Mouse (Mus musculus): ENCODE measurements around the gene Gm39566. TPM values are rescaled to one million over a fixed set of nuclear protein-coding genes. Genes with fewer than 3 reads are reported as not detected.
"Not testable (repeated sequence)": the region's sequence is repeated elsewhere in the genome, so short reads cannot be mapped to it uniquely, and the experiment has no call there.

Gm39566 gene
- not detected in 2 replicates for polyA plus RNA-seq (2015; fragmentation: Nextera tagmentation; extraction: Ambion mirVana)

DNA sequence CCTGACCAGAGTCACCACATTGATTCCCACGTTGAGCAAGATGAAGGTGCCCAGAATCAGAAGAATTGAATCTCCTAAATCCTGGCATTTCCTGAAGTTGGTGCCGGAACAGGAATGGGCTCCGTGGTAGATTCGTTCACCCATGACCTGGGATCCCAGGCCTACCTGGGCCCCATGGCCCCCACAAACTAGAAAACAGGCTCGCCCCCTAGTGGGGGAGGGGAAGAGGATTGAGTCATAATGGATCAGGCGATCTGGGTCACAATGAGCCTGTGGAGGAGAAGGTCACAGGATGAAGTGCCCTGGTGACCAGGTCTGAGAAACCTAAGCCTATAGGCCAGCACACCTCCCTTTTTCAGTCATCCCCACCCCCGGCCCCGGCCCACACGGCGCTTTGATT is at the start of gene Gm39566:
Gene Gm39566, minus strand, starts transcription at position 144 of the 400 bp plus-strand sequence.
- Histone ChIP-seq H3K9ac (ENCODE audit: low read length) (no peak within 1 kb of the TSS), H3K4me2 (ENCODE audit: low read depth, low read length) (no peak within 1 kb of the TSS), H3K36me3 (ENCODE audit: control insufficient read depth, insufficient read depth) (no peaks in the 10 kb centered on the region), H3K4me3 (ENCODE audit: low read length) (no peak within 1 kb of the TSS), H3K4me1 (ENCODE audit: control insufficient read depth, insufficient read depth, low read length) (no peaks in the 10 kb centered on the region), H3K9me3 (replicated peaks; ENCODE audit: control insufficient read depth, low read length) (0 out of 2 replicates have a peak, but pooled peaks cover 3% of the 10 kb centered on the region), H3K27ac (ENCODE audit: low read length) (no peak within 1 kb of the TSS), H3K27me3 (ENCODE audit: control insufficient read depth, insufficient read depth, low read length) (no peaks in the 10 kb centered on the region; the same call in 1 of the 2 replicates)
- ATAC-seq (replicated peaks; ENCODE audit: extremely low read depth, insufficient read depth, low FRiP score) = no peak
- WGBS = 51% methylated on average over 10 of the region's 10 CpGs

DNA sequence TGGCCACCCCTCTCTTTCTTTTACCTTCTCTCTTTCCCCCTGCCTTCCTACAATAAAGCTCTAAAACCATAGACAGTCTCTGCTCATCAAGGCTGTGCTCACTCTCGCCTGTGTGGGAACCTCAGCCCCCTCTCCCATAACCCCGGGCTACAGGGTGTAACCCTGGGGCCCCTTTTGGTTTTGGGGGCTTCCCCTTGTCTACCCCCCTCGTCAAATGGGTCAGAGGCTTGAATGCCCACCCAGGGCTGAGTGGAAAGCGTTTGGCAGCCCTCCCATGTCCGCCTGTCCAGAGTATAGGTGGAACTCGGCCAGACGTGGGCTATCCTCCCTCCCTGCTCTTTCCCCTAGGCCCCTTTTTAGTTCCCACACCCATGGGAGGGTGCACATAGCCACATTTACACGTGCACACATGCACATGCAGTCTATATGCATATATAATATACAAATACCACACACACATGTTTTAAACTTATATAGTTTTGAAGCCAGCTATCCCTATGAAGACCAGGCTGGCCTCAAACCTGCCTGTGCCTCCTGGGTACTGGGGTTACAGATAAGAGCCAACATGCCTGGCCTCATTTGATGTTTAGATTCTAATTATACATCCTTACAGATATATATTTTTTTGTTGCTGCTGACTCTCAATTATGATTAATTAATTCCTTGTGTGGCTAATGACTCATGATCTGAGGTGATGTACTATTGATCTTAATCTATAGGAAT is 49.2 kb upstream of the Gm39566 start:
- H3K9ac ChIP-seq (ENCODE audit: low read length) = no peak overlapping the region; the same call in 1 of the 2 replicates
- no peak for ATAC-seq (replicated peaks; ENCODE audit: extremely low read depth, insufficient read depth, low FRiP score)

GRCm38 (mm10) chr11:69863729-69864128 is 48.6 kb upstream of the Gm39566 start:
- H3K36me3 ChIP-seq (ENCODE audit: control insufficient read depth, insufficient read depth) = not testable (repeated sequence)

More for the DNA sequence above, 49.2 kb upstream of the Gm39566 start:
- H3K4me3 ChIP-seq (ENCODE audit: low read length) = no peak overlapping the region
- no peaks in the 10 kb centered on the region for H3K9me3 ChIP-seq (replicated peaks; ENCODE audit: control insufficient read depth, low read length)
- peak overlapping the region; percentile 35; the same call in 1 of the 2 replicates for H3K27ac ChIP-seq (ENCODE audit: low read length)
- 38% methylated on average over 8 of the region's 8 CpGs for WGBS
- H3K4me2 ChIP-seq (ENCODE audit: low read depth, low read length) = no peak overlapping the region
- peaks cover 3% of the 10 kb centered on the region for H3K4me1 ChIP-seq (ENCODE audit: control insufficient read depth, insufficient read depth, low read length)
- H3K27me3 ChIP-seq (ENCODE audit: control insufficient read depth, insufficient read depth, low read length) = no peaks in the 10 kb centered on the region
- H3K36me3 ChIP-seq (ENCODE audit: control insufficient read depth, insufficient read depth) = no peaks in the 10 kb centered on the region

GRCm38 (mm10) chr11:69858113-69858998 is 43.3 kb upstream of the Gm39566 start, which contains the start of gene Tnk1:
Tnk1 (minus strand) TSS chr11:69858730.
- Histone ChIP-seq H3K9ac (ENCODE audit: low read length) (no peak within 1 kb of the TSS), H3K4me2 (ENCODE audit: low read depth, low read length) (no peak within 1 kb of the TSS), H3K36me3 (ENCODE audit: control insufficient read depth, insufficient read depth) (no peaks in the 10 kb centered on the region), H3K4me1 (ENCODE audit: control insufficient read depth, insufficient read depth, low read length) (peaks cover 3% of the 10 kb centered on the region), H3K27ac (ENCODE audit: low read length) (no peak within 1 kb of the TSS), H3K4me3 (ENCODE audit: low read length) (no peak within 1 kb of the TSS), H3K27me3 (ENCODE audit: control insufficient read depth, insufficient read depth, low read length) (peaks cover 12% of the 10 kb centered on the region; the same call in 1 of the 2 replicates), H3K9me3 (replicated peaks; ENCODE audit: control insufficient read depth, low read length) (no peaks in the 10 kb centered on the region)
- 25% methylated on average over 30 of the region's 30 CpGs for WGBS
- no peak for ATAC-seq (replicated peaks; ENCODE audit: extremely low read depth, insufficient read depth, low FRiP score)

More at GRCm38 (mm10) chr11:69863729-69864128, 48.6 kb upstream of the Gm39566 start:
- H3K4me3 ChIP-seq (ENCODE audit: low read length); H3K4me2 ChIP-seq (ENCODE audit: low read depth, low read length); H3K27me3 ChIP-seq (ENCODE audit: control insufficient read depth, insufficient read depth, low read length); H3K4me1 ChIP-seq (ENCODE audit: control insufficient read depth, insufficient read depth, low read length); H3K9me3 ChIP-seq (replicated peaks; ENCODE audit: control insufficient read depth, low read length); H3K27ac ChIP-seq (ENCODE audit: low read length); H3K9ac ChIP-seq (ENCODE audit: low read length): not testable (repeated sequence)
- peak; percentile 52 for ATAC-seq (replicated peaks; ENCODE audit: extremely low read depth, insufficient read depth, low FRiP score)
- WGBS = 38% methylated on average over 3 of the region's 3 CpGs

- peaks cover 14% of the 10 kb centered on the region for H3K36me3 ChIP-seq (ENCODE audit: control insufficient read depth, insufficient read depth)
- 19% methylated on average over 16 of the region's 16 CpGs for WGBS
- 0 out of 2 replicates have a peak, but pooled peaks have one; percentile 44 for ATAC-seq (replicated peaks; ENCODE audit: extremely low read depth, insufficient read depth, low FRiP score)
- peaks cover 12% of the 10 kb centered on the region; the same call in 1 of the 2 replicates for H3K27me3 ChIP-seq (ENCODE audit: control insufficient read depth, insufficient read depth, low read length)
- H3K9me3 ChIP-seq (replicated peaks; ENCODE audit: control insufficient read depth, low read length) = no peaks in the 10 kb centered on the region
- H3K27ac ChIP-seq (ENCODE audit: low read length) = no peak overlapping the region
- peaks cover 8% of the 10 kb centered on the region for H3K4me1 ChIP-seq (ENCODE audit: control insufficient read depth, insufficient read depth, low read length)
- H3K4me2 ChIP-seq (ENCODE audit: low read depth, low read length) = no peak overlapping the region
- no peak overlapping the region for H3K9ac ChIP-seq (ENCODE audit: low read length)
- H3K4me3 ChIP-seq (ENCODE audit: low read length) = no peak overlapping the region
Measured at GRCm38 (mm10) chr11:69855347-69855746, 40.2 kb upstream of the Gm39566 start.

- peaks cover 20% of the 10 kb centered on the region for H3K36me3 ChIP-seq (ENCODE audit: control insufficient read depth, insufficient read depth)
- H3K4me1 ChIP-seq (ENCODE audit: control insufficient read depth, insufficient read depth, low read length) = peaks cover 8% of the 10 kb centered on the region
- 80% methylated on average over 10 of the region's 10 CpGs for WGBS
- no peaks in the 10 kb centered on the region for H3K9me3 ChIP-seq (replicated peaks; ENCODE audit: control insufficient read depth, low read length)
- peaks cover 12% of the 10 kb centered on the region; the same call in 1 of the 2 replicates for H3K27me3 ChIP-seq (ENCODE audit: control insufficient read depth, insufficient read depth, low read length)
- H3K4me3 ChIP-seq (ENCODE audit: low read length) = no peak overlapping the region
- no peak for ATAC-seq (replicated peaks; ENCODE audit: extremely low read depth, insufficient read depth, low FRiP score)
- H3K27ac ChIP-seq (ENCODE audit: low read length) = no peak overlapping the region
- no peak overlapping the region for H3K9ac ChIP-seq (ENCODE audit: low read length)
- no peak overlapping the region for H3K4me2 ChIP-seq (ENCODE audit: low read depth, low read length)
Measured at GRCm38 (mm10) chr11:69854680-69855079, 39.6 kb upstream of the Gm39566 start.

- no peak for ATAC-seq (replicated peaks; ENCODE audit: extremely low read depth, insufficient read depth, low FRiP score)
- Histone ChIP-seq H3K27ac (ENCODE audit: low read length) (no peak overlapping the region), H3K4me2 (ENCODE audit: low read depth, low read length) (no peak overlapping the region), H3K36me3 (ENCODE audit: control insufficient read depth, insufficient read depth) (peaks cover 25% of the 10 kb centered on the region), H3K9me3 (replicated peaks; ENCODE audit: control insufficient read depth, low read length) (no peaks in the 10 kb centered on the region), H3K4me3 (ENCODE audit: low read length) (no peak overlapping the region), H3K9ac (ENCODE audit: low read length) (no peak overlapping the region), H3K4me1 (ENCODE audit: control insufficient read depth, insufficient read depth, low read length) (peaks cover 11% of the 10 kb centered on the region), H3K27me3 (ENCODE audit: control insufficient read depth, insufficient read depth, low read length) (peaks cover 12% of the 10 kb centered on the region; the same call in 1 of the 2 replicates)
- WGBS = 33% methylated on average over 7 of the region's 7 CpGs
Measured at GRCm38 (mm10) chr11:69853994-69854393, 38.9 kb upstream of the Gm39566 start.

DNA sequence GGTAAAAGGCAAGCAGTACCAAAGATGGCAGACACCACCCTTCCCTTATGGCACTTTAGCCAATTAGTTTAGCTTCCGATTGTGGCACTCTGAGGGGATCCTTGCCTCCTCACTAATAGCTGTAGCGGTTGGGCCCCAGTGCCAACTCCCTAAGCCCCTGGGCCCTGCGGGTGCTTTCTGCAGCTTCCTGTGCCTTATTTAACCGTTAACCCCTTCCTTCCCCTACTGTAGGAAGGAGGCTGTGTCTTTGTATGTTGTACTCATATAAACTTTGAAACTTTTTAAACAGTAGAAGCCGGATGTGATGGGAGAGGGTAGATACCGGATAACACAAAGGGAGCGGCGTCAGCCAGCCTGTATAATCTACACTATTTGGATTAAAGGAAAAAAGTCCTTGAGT is 35.7 kb upstream of the Gm39566 start:
- no peak for ATAC-seq (replicated peaks; ENCODE audit: extremely low read depth, insufficient read depth, low FRiP score)
- H3K9me3 ChIP-seq (replicated peaks; ENCODE audit: control insufficient read depth, low read length) = no peaks in the 10 kb centered on the region
- no peak overlapping the region for H3K4me2 ChIP-seq (ENCODE audit: low read depth, low read length)
- WGBS = 72% methylated on average over 8 of the region's 8 CpGs
- H3K27ac ChIP-seq (ENCODE audit: low read length) = no peak overlapping the region
- no peaks in the 10 kb centered on the region for H3K27me3 ChIP-seq (ENCODE audit: control insufficient read depth, insufficient read depth, low read length)
- no peak overlapping the region for H3K4me3 ChIP-seq (ENCODE audit: low read length)
- H3K4me1 ChIP-seq (ENCODE audit: control insufficient read depth, insufficient read depth, low read length) = peaks cover 16% of the 10 kb centered on the region
- H3K36me3 ChIP-seq (ENCODE audit: control insufficient read depth, insufficient read depth) = peaks cover 30% of the 10 kb centered on the region
- no peak overlapping the region for H3K9ac ChIP-seq (ENCODE audit: low read length)
